Mouse (Mus musculus): ENCODE measurements at regions not wholly inside any gene's neighbourhood (a gene's known extent, or its start where the extent isn't known, plus 50 kb on each side); places are given as distances from the start of the nearest gene placed in this dataset.

GRCm38 (mm10) chr1:129219098-129219497, 54.0 kb upstream of the Thsd7b start:
- DNase-seq = no peak

GRCm38 (mm10) chr1:129208806-129209205, 64.3 kb upstream of the Thsd7b start:
- no peak for DNase-seq

GRCm38 (mm10) chr1:129208406-129208805, 64.7 kb upstream of the Thsd7b start:
- no peak for DNase-seq

- no peak for DNase-seq
Observed at GRCm38 (mm10) chr1:129207674-129208073, 65.4 kb upstream of the Thsd7b start.

GRCm38 (mm10) chr1:129180174-129180759, 92.8 kb upstream of the Thsd7b start:
- no peak for DNase-seq

GRCm38 (mm10) chr1:129169936-129170335, 103.2 kb upstream of the Thsd7b start:
- DNase-seq = no peak

- no peak for DNase-seq
Observed at GRCm38 (mm10) chr1:129150643-129151042, 122.5 kb upstream of the Thsd7b start.

- no peak for DNase-seq
Observed at GRCm38 (mm10) chr1:129148733-129149388, 124.2 kb upstream of the Thsd7b start.

- no peak for DNase-seq
Observed at GRCm38 (mm10) chr1:129146395-129147094, 126.6 kb upstream of the Thsd7b start.

GRCm38 (mm10) chr1:129138783-129139182, 134.3 kb upstream of the Thsd7b start:
- no peak for DNase-seq

GRCm38 (mm10) chr1:129106961-129107557, 166.0 kb upstream of the Thsd7b start:
- no peak for DNase-seq

GRCm38 (mm10) chr1:129100997-129101396, 172.1 kb upstream of the Thsd7b start:
- no peak for DNase-seq

- DNase-seq = no peak
Observed at GRCm38 (mm10) chr1:129078274-129078673, 194.8 kb upstream of the Thsd7b start.

GRCm38 (mm10) chr1:129057182-129057581, 215.9 kb upstream of the Thsd7b start:
- DNase-seq = no peak

- DNase-seq = no peak
Observed at GRCm38 (mm10) chr1:129055252-129055651, 217.8 kb upstream of the Thsd7b start.

- DNase-seq = no peak
Observed at GRCm38 (mm10) chr1:129033707-129034106, 239.4 kb upstream of the Thsd7b start.

GRCm38 (mm10) chr1:129005899-129006298, 267.2 kb upstream of the Thsd7b start:
- DNase-seq = no peak

- DNase-seq = no peak
Observed at GRCm38 (mm10) chr1:129002286-129002685, 270.8 kb upstream of the Thsd7b start.

- DNase-seq = no peak
Observed at GRCm38 (mm10) chr1:129001766-129002165, 271.3 kb upstream of the Thsd7b start.

GRCm38 (mm10) chr1:128999741-129000517, 273.2 kb upstream of the Thsd7b start:
- DNase-seq = no peak

GRCm38 (mm10) chr1:128994655-128995054, 278.4 kb upstream of the Thsd7b start:
- no peak for DNase-seq

- DNase-seq = no peak
Observed at GRCm38 (mm10) chr1:128983411-128983810, 289.7 kb upstream of the Thsd7b start.

- no peak for DNase-seq
Observed at GRCm38 (mm10) chr1:128975586-128975985, 297.5 kb upstream of the Thsd7b start.
